Mouse (Mus musculus): Measurements from ENCODE around the gene Postn. TPM values are rescaled to one million over a fixed set of nuclear protein-coding genes. Genes with fewer than 3 reads are reported as not detected.
A peak's percentile ranks its signal among the peaks of the same experiment; 100 is the strongest.

The Postn gene
- polyA plus RNA-seq (2014; fragmentation: Nextera tagmentation; extraction: Ambion mirVana): 30.5 and 30.7 TPM in 2 replicates

- H3K9me3 ChIP-seq (ENCODE audit: control insufficient read depth, low read length): no peaks in the 10 kb centered on the region
- no peak within 1 kb of the TSS for H3K27ac ChIP-seq (ENCODE audit: low read depth, low read length)
- no peak within 1 kb of the TSS for H3K4me2 ChIP-seq (replicated peaks; ENCODE audit: low read depth, low read length)
- no peaks in the 10 kb centered on the region for H3K4me1 ChIP-seq (replicated peaks; ENCODE audit: control insufficient read depth, insufficient read depth, low read length)
- no peak for ATAC-seq (ENCODE audit: low FRiP score)
- H3K9ac ChIP-seq (ENCODE audit: low read depth, low read length): no peak within 1 kb of the TSS
- no peak within 1 kb of the TSS for H3K4me3 ChIP-seq (ENCODE audit: low read depth, low read length)
- 58% methylated on average over 6 of the region's 6 CpGs for WGBS
- H3K27me3 ChIP-seq (ENCODE audit: control insufficient read depth, insufficient read depth, low read length): no peaks in the 10 kb centered on the region
- no peak for DNase-seq (ENCODE audit: low spot score)
- no peaks in the 10 kb centered on the region for H3K36me3 ChIP-seq (ENCODE audit: control insufficient read depth, insufficient read depth, low read length)
Measured at GRCm38 (mm10) chr3:54360897-54361296, at the start of gene Postn. Gene Postn (plus strand): TSS chr3:54361109.

- Histone ChIP-seq H3K27me3 (ENCODE audit: control insufficient read depth, insufficient read depth, low read length) (no peaks in the 10 kb centered on the region), H3K4me3 (ENCODE audit: low read depth, low read length) (no peak overlapping the region), H3K9me3 (ENCODE audit: control insufficient read depth, low read length) (no peaks in the 10 kb centered on the region), H3K4me2 (replicated peaks; ENCODE audit: low read depth, low read length) (no peak overlapping the region), H3K36me3 (ENCODE audit: control insufficient read depth, insufficient read depth, low read length) (no peaks in the 10 kb centered on the region), H3K9ac (ENCODE audit: low read depth, low read length) (no peak overlapping the region), H3K4me1 (replicated peaks; ENCODE audit: control insufficient read depth, insufficient read depth, low read length) (no peaks in the 10 kb centered on the region), H3K27ac (ENCODE audit: low read depth, low read length) (no peak overlapping the region)
- ATAC-seq (ENCODE audit: low FRiP score) (no peak), DNase-seq (ENCODE audit: low spot score) (no peak)
- WGBS: 90% methylated on average over 2 of the region's 2 CpGs
Measured at GRCm38 (mm10) chr3:54314055-54314454, 46.9 kb upstream of the Postn start.

- no peak for ATAC-seq (ENCODE audit: low FRiP score)
Measured at GRCm38 (mm10) chr3:54352891-54353652, 7.8 kb upstream of the Postn start.

GRCm38 (mm10) chr3:54357561-54357960 is 3.3 kb upstream of the Postn start:
- H3K4me1 ChIP-seq (replicated peaks; ENCODE audit: control insufficient read depth, insufficient read depth, low read length): no peaks in the 10 kb centered on the region
- no peaks in the 10 kb centered on the region for H3K9me3 ChIP-seq (ENCODE audit: control insufficient read depth, low read length)
- no peak overlapping the region for H3K27ac ChIP-seq (ENCODE audit: low read depth, low read length)
- H3K4me3 ChIP-seq (ENCODE audit: low read depth, low read length): no peak overlapping the region
- ATAC-seq (ENCODE audit: low FRiP score) (0 out of 2 replicates have a peak, but pooled peaks have one; percentile 30), DNase-seq (ENCODE audit: low spot score) (peak; percentile 10)
- H3K9ac ChIP-seq (ENCODE audit: low read depth, low read length): no peak overlapping the region
- H3K36me3 ChIP-seq (ENCODE audit: control insufficient read depth, insufficient read depth, low read length): no peaks in the 10 kb centered on the region
- 77% methylated on average over 3 of the region's 3 CpGs for WGBS
- H3K4me2 ChIP-seq (replicated peaks; ENCODE audit: low read depth, low read length): no peak overlapping the region
- H3K27me3 ChIP-seq (ENCODE audit: control insufficient read depth, insufficient read depth, low read length): no peaks in the 10 kb centered on the region

More at GRCm38 (mm10) chr3:54352891-54353652, 7.8 kb upstream of the Postn start:
- H3K4me2 ChIP-seq (replicated peaks; ENCODE audit: low read depth, low read length): no peak overlapping the region
- no peaks in the 10 kb centered on the region for H3K36me3 ChIP-seq (ENCODE audit: control insufficient read depth, insufficient read depth, low read length)
- no peaks in the 10 kb centered on the region for H3K27me3 ChIP-seq (ENCODE audit: control insufficient read depth, insufficient read depth, low read length)
- H3K4me1 ChIP-seq (replicated peaks; ENCODE audit: control insufficient read depth, insufficient read depth, low read length): no peaks in the 10 kb centered on the region
- no peak overlapping the region for H3K9ac ChIP-seq (ENCODE audit: low read depth, low read length)
- whole genome bisulfite sequencing: 34% methylated on average over 9 of the region's 9 CpGs
- DNase-seq (ENCODE audit: low spot score): peak; percentile 82
- H3K27ac ChIP-seq (ENCODE audit: low read depth, low read length): no peak overlapping the region
- H3K4me3 ChIP-seq (ENCODE audit: low read depth, low read length): no peak overlapping the region
- no peaks in the 10 kb centered on the region for H3K9me3 ChIP-seq (ENCODE audit: control insufficient read depth, low read length)

GRCm38 (mm10) chr3:54358463-54359189 is 2.3 kb upstream of the Postn start:
- peak; percentile 33 for DNase-seq (ENCODE audit: low spot score)

GRCm38 (mm10) chr3:54361656-54362055 is 747 bp downstream of the Postn start:
- Histone ChIP-seq H3K9ac (ENCODE audit: low read depth, low read length) (no peak overlapping the region), H3K27ac (ENCODE audit: low read depth, low read length) (no peak overlapping the region), H3K4me1 (replicated peaks; ENCODE audit: control insufficient read depth, insufficient read depth, low read length) (no peaks in the 10 kb centered on the region), H3K4me3 (ENCODE audit: low read depth, low read length) (no peak overlapping the region), H3K4me2 (replicated peaks; ENCODE audit: low read depth, low read length) (no peak overlapping the region), H3K27me3 (ENCODE audit: control insufficient read depth, insufficient read depth, low read length) (no peaks in the 10 kb centered on the region), H3K9me3 (ENCODE audit: control insufficient read depth, low read length) (no peaks in the 10 kb centered on the region), H3K36me3 (ENCODE audit: control insufficient read depth, insufficient read depth, low read length) (no peaks in the 10 kb centered on the region)
- DNase-seq (ENCODE audit: low spot score): no peak
- no peak for ATAC-seq (ENCODE audit: low FRiP score)

More at GRCm38 (mm10) chr3:54358463-54359189, 2.3 kb upstream of the Postn start:
- Histone ChIP-seq H3K9me3 (ENCODE audit: control insufficient read depth, low read length) (no peaks in the 10 kb centered on the region), H3K4me3 (ENCODE audit: low read depth, low read length) (no peak overlapping the region), H3K36me3 (ENCODE audit: control insufficient read depth, insufficient read depth, low read length) (no peaks in the 10 kb centered on the region), H3K4me2 (replicated peaks; ENCODE audit: low read depth, low read length) (no peak overlapping the region), H3K4me1 (replicated peaks; ENCODE audit: control insufficient read depth, insufficient read depth, low read length) (no peaks in the 10 kb centered on the region), H3K9ac (ENCODE audit: low read depth, low read length) (no peak overlapping the region), H3K27ac (ENCODE audit: low read depth, low read length) (no peak overlapping the region), H3K27me3 (ENCODE audit: control insufficient read depth, insufficient read depth, low read length) (no peaks in the 10 kb centered on the region)
- peak; percentile 78 for ATAC-seq (ENCODE audit: low FRiP score)
- WGBS: 58% methylated on average over 15 of the region's 15 CpGs

- WGBS: 88% methylated on average over 1 of the region's 1 CpGs
- no peaks in the 10 kb centered on the region for H3K9me3 ChIP-seq (ENCODE audit: control insufficient read depth, low read length)
- no peak for ATAC-seq (ENCODE audit: low FRiP score)
- no peak for DNase-seq (ENCODE audit: low spot score)
- no peaks in the 10 kb centered on the region for H3K4me1 ChIP-seq (replicated peaks; ENCODE audit: control insufficient read depth, insufficient read depth, low read length)
- H3K36me3 ChIP-seq (ENCODE audit: control insufficient read depth, insufficient read depth, low read length): no peaks in the 10 kb centered on the region
- H3K4me3 ChIP-seq (ENCODE audit: low read depth, low read length): no peak overlapping the region
- H3K4me2 ChIP-seq (replicated peaks; ENCODE audit: low read depth, low read length): no peak overlapping the region
- no peaks in the 10 kb centered on the region for H3K27me3 ChIP-seq (ENCODE audit: control insufficient read depth, insufficient read depth, low read length)
- H3K9ac ChIP-seq (ENCODE audit: low read depth, low read length): no peak overlapping the region
- no peak overlapping the region for H3K27ac ChIP-seq (ENCODE audit: low read depth, low read length)
Measured at GRCm38 (mm10) chr3:54371015-54371414, 10.1 kb downstream of the Postn start.

GRCm38 (mm10) chr3:54372625-54373024 is 11.7 kb downstream of the Postn start:
- no peak overlapping the region for H3K27ac ChIP-seq (ENCODE audit: low read depth, low read length)
- DNase-seq (ENCODE audit: low spot score): no peak

More at GRCm38 (mm10) chr3:54372625-54373024, 11.7 kb downstream of the Postn start:
- Histone ChIP-seq H3K4me1 (replicated peaks; ENCODE audit: control insufficient read depth, insufficient read depth, low read length) (no peaks in the 10 kb centered on the region), H3K9ac (ENCODE audit: low read depth, low read length) (no peak overlapping the region), H3K9me3 (ENCODE audit: control insufficient read depth, low read length) (no peaks in the 10 kb centered on the region), H3K4me2 (replicated peaks; ENCODE audit: low read depth, low read length) (no peak overlapping the region), H3K36me3 (ENCODE audit: control insufficient read depth, insufficient read depth, low read length) (no peaks in the 10 kb centered on the region), H3K4me3 (ENCODE audit: low read depth, low read length) (no peak overlapping the region), H3K27me3 (ENCODE audit: control insufficient read depth, insufficient read depth, low read length) (no peaks in the 10 kb centered on the region)
- ATAC-seq (ENCODE audit: low FRiP score): no peak
- 73% methylated on average over 6 of the region's 6 CpGs for WGBS
